Mouse (Mus musculus): ENCODE data around the gene Rbl2.

The Rbl2 gene

GRCm38 (mm10) chr8:91111868-91112477 is 42.1 kb downstream of the Rbl2 start:
- DNase-seq = peak; percentile 12

GRCm38 (mm10) chr8:91114428-91114827 is 44.6 kb downstream of the Rbl2 start:
- no peak for DNase-seq

GRCm38 (mm10) chr8:91114910-91115309 is 45.1 kb downstream of the Rbl2 start:
- no peak for DNase-seq

- peak; percentile 28 for DNase-seq
Observed at GRCm38 (mm10) chr8:91117537-91117936, 47.7 kb downstream of the Rbl2 start.

- peak; percentile 32 for DNase-seq
Observed at GRCm38 (mm10) chr8:91118131-91118530, 48.3 kb downstream of the Rbl2 start.

- DNase-seq = no peak
Observed at GRCm38 (mm10) chr8:91124315-91124714, 54.5 kb downstream of the Rbl2 start.

DNA sequence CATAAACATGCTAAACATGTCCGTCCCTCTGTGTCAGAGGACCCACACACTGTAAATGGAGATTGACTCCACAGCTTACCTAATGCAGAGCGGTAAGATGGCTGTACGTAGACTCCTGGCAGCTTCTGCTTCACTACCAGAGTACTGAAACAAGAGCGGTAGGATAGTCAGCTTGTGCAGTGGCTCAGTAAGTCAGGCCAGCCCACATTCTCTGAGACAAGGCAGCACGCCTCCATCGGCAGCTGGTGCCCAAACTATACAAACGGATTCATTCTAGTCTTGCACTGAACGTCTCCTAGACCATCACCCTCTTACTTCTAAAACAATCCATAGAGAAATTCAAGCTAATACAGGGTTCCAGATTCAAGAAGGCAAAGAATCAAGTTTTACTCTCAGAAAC is 56.9 kb downstream of the Rbl2 start:
- DNase-seq = no peak

DNA sequence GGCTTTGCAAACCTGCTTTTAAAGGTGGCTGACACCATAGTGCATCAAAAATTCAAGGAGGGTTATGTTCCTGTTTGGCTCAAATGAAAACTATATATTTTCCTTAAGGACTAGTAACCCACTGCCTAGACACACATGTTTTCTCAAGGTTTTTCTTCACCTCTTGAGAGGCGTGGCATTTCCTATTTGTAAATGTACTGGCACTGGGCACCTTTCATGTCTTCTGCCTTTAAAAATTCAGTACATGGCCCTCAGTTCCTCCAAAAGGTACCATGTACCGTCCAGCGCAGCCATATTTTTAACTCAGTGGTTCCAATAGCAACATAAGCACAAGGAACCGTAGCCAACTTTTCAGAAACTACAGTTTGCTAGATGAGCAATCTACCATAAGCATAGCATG is 62.9 kb downstream of the Rbl2 start:
- DNase-seq = no peak

GRCm38 (mm10) chr8:91133441-91134069 is 63.7 kb downstream of the Rbl2 start:
- no peak for DNase-seq

DNA sequence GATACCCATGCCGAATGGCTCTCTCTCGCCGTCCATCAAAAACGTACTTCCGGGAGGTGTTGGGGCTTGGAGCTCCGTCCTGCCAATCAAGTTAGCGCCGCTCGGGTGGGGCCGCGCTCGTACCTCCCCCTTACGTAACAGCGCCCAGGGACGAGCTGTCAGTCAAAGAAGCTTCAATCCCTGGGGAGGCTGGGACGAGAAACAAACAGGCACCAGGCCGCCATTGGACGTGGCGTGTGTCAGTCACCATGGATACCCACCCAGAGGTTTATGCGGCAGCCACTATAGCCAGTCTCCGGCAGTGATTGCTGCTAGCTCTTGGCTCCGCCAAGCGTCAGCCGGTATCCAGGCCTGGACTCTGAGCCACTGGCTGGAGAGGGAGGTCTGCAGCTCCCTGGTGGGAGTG is 64.2 kb downstream of the Rbl2 start:
- DNase-seq = peak; percentile 95

DNA sequence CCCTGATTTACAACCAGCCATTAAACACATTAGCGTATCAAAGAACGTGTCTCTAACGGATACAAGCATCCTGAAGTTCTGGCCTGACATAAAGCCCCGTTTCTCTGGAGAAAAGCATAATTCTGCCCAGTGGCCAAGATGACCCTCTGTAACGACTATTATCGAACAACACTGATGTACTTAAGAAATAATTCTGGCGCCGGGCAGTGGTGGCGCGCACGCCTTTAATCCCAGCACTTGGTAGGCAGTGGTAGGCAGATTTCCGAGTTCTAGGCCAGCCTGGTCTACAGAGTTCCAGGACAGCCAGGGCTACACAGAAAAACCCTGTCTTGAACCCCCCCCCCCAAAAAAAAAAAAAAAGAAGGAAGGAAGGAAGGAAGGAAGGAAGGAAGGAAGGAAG is 64.8 kb downstream of the Rbl2 start:
- no peak for DNase-seq

DNA sequence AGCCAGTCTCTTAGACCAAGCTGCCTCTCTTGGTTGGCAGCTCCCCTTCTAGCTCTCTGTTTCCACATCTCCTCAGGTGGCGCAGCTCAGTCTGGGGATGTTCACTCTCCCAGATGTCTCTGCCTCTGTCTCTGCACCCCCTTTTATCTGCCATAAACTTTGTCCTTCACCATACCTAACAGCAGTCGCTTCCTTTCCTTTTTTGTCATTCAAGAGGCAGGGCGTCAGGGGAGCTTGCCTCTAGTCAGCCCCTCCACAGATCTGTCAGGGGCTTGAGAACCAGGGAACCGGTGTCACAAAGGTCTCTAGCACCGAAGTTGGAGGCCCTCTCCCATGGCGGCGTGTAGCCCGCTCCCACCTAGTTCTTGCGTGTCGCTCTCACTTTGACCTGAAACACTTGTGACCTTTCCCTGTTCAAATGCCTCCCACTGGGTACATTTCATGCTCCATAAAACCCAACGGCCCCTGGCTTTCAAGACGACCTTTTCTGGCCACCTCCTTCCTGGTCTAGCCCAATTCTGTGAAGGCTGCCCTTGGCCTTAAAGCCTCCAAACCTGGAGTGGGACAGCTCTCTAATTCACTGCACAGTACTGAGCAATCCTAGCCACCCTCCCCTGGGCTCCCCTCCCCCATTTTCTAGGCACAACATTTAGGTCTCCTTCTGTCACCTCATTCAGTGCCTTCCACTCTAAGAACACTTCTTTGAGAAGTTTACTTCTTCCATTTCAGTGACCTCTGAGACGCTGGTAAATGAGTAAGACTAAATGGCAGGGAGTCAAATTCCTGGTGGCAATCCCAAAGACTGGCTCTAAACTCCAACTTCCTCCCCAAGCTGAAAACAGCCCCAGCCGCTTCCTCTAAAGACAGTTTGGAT is 65.7 kb downstream of the Rbl2 start:
- no peak for DNase-seq

DNA sequence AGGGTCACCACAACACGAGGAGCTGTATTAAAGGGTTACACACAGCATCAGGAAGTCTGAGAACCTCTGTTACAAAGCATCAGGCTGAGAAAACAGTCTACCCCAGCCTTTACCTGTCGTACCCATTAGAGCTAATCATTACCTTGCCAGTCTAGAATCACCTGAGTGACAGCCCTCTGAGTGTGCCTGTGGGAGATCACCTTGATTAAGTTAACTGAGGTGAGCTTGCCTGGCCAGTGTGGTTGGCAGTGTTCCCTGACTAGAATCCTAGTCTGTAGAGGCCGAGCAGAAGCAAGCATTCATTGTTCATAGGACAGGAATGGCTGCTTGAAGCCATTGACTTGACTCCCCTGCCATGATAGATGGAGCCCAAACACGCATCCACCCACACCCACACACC is 71.0 kb downstream of the Rbl2 start:
- no peak for DNase-seq

DNA sequence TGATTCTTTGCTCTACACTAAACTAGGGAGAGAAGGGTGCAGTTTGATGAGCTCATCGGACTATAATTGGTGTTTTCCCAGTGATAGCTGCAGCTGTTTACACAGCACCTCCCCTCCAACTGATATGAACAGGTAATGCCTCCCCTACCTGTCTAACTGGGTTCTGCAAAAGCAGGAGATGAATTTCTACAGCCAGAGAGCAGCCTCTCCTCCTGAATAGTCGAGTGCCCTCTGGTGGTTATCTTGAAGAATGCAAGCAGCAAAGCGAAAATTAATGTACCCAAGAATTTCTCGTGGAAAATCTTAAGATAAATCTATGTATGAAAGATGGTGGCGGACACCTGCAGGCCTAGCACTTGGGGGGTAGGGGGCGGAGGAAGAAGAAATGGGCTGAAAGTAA is 77.9 kb downstream of the Rbl2 start:
- peak; percentile 42 for DNase-seq

DNA sequence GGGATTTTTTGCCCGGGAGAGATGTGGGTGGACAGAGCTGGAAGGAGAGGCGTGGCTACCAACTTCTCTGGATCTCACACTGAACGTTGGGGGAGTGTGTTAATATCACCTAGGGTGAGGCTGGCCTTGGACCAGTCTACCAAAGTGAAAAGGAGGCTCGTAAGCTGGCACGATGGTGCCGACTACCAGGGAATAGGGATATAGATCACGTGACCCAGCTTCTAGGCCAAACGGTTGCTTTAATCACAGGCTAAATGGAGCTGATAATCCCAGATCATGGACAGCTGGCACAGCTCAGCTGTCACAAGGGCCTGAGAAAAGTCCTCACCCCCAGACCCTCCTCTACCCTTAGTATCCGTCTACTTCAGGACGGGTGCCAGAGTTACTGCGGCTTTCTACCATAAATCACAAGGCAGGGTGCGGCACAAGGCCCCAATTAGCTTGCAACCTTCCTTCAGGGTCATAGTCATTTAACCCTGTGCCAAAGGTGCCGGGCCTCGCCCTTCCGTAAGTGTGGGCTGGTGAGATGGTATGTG is 78.9 kb downstream of the Rbl2 start:
- DNase-seq = no peak

DNA sequence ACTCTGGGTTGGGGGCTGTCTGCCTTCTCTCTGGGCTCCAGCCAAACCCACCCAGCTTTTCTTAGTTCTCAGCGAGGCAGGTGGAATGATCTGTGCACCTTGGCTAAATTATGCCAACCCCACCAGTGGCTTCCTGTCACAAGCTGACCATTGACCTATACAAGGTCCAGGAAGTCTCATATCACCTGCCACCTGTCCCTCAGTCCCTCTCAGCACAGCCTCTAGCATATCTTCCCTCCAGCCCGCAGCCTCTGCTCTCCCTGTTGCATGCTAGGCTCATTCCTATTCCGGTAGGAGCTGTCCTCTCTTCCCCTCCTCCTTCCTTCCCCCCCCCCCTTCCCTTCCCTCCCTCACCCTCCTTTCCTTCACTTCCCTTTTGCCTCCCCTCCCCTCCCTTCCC is 79.4 kb downstream of the Rbl2 start:
- no peak for DNase-seq

- DNase-seq = no peak
Observed at GRCm38 (mm10) chr8:91151531-91151930, 81.7 kb downstream of the Rbl2 start.

GRCm38 (mm10) chr8:91153831-91154230 is 84.0 kb downstream of the Rbl2 start:
- peak; percentile 10 for DNase-seq

- peak; percentile 26 for DNase-seq
Observed at GRCm38 (mm10) chr8:91154564-91154963, 84.7 kb downstream of the Rbl2 start.

- DNase-seq = no peak
Observed at GRCm38 (mm10) chr8:91158617-91159016, 88.8 kb downstream of the Rbl2 start.

DNA sequence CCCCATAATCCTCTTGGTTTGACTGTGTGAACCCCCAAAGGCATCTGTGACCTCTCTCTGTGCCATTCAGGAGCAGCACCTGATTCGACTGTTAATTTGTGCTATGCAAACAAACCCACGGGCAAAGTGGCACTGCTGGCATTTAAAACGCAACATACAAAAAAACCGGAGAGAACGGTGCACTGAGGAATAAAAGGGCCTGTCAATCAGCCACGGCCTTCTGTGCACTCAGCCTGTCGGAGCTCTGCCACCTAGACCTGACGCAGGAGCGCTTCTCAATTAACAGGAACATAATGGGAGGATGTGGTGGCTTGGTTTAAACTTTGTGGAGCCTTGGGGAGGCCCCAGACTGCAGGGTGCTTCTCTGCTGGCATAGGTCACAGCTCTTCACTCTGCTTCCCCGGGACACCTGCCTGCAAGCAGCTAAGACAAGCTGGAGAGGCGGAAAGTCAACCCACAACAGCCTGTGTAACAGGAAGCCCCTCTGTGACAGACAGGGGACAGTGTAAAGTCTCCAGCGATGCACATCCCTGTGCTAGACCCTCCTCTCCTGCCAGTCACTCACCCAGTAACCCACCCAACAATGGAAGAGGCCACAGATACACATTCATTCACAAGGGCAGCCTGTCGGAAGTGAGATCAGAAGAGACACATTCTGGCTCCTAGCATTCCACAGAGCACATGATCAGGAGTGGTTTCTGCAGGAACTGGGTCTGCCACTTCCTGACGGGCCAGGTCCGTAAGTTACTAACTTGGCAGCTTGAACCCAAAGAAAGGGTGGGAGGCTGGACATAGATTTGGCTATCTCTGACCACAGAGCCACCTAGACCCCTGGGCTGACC is 90.3 kb downstream of the Rbl2 start:
- peak; percentile 58 for DNase-seq

- no peak for DNase-seq
Observed at GRCm38 (mm10) chr8:91170152-91170551, 100.3 kb downstream of the Rbl2 start.

GRCm38 (mm10) chr8:91170914-91171313 is 101.1 kb downstream of the Rbl2 start:
- DNase-seq = no peak
